Mouse (Mus musculus): ENCODE measurements at regions not wholly inside any gene's neighbourhood (a gene's known extent, or its start where the extent isn't known, plus 50 kb on each side); places are given as distances from the start of the nearest gene placed in this dataset.
A peak's percentile ranks its signal among the peaks of the same experiment; 100 is the strongest.

GRCm38 (mm10) chr1:151086111-151086859 lies 93.0 kb upstream of the Hmcn1 start:
- 67% methylated on average over 22 of the region's 22 CpGs for WGBS
- Histone ChIP-seq H3K27me3 (replicated peaks; ENCODE audit: control insufficient read depth, insufficient read depth, low read length) (no peaks in the 10 kb centered on the region), H3K4me1 (ENCODE audit: control insufficient read depth, insufficient read depth, low read length) (no peaks in the 10 kb centered on the region), H3K27ac (replicated peaks; ENCODE audit: low read depth, low read length) (no peak overlapping the region), H3K9ac (ENCODE audit: low read depth, low read length) (no peak overlapping the region), H3K9me3 (ENCODE audit: control insufficient read depth, low read length) (no peaks in the 10 kb centered on the region), H3K4me2 (ENCODE audit: low read depth, low read length) (no peak overlapping the region), H3K4me3 (ENCODE audit: low read depth, low read length) (no peak overlapping the region), H3K36me3 (ENCODE audit: control insufficient read depth, insufficient read depth, low read length) (no peaks in the 10 kb centered on the region)
- ATAC-seq (ENCODE audit: low read depth) (no peak), DNase-seq (ENCODE audit: low spot score) (no peak)

GRCm38 (mm10) chr1:151087151-151087660 lies 94.0 kb upstream of the Hmcn1 start:
- Histone ChIP-seq H3K4me1 (ENCODE audit: control insufficient read depth, insufficient read depth, low read length) (no peaks in the 10 kb centered on the region), H3K36me3 (ENCODE audit: control insufficient read depth, insufficient read depth, low read length) (no peaks in the 10 kb centered on the region), H3K4me2 (ENCODE audit: low read depth, low read length) (no peak overlapping the region), H3K27ac (replicated peaks; ENCODE audit: low read depth, low read length) (no peak overlapping the region), H3K27me3 (replicated peaks; ENCODE audit: control insufficient read depth, insufficient read depth, low read length) (no peaks in the 10 kb centered on the region), H3K9me3 (ENCODE audit: control insufficient read depth, low read length) (no peaks in the 10 kb centered on the region), H3K9ac (ENCODE audit: low read depth, low read length) (no peak overlapping the region), H3K4me3 (ENCODE audit: low read depth, low read length) (no peak overlapping the region)
- no peak for ATAC-seq (ENCODE audit: low read depth)
- no peak for DNase-seq (ENCODE audit: low spot score)
- 75% methylated on average over 8 of the region's 8 CpGs for WGBS

GRCm38 (mm10) chr1:151087811-151088511 lies 94.4 kb upstream of the Gm47985 start:
- no peaks in the 10 kb centered on the region for H3K4me1 ChIP-seq (ENCODE audit: control insufficient read depth, insufficient read depth, low read length)
- H3K27me3 ChIP-seq (replicated peaks; ENCODE audit: control insufficient read depth, insufficient read depth, low read length): no peaks in the 10 kb centered on the region
- no peak overlapping the region for H3K4me2 ChIP-seq (ENCODE audit: low read depth, low read length)
- H3K4me3 ChIP-seq (ENCODE audit: low read depth, low read length): no peak overlapping the region
- WGBS: 82% methylated on average over 14 of the region's 14 CpGs
- ATAC-seq (ENCODE audit: low read depth): no peak
- H3K9me3 ChIP-seq (ENCODE audit: control insufficient read depth, low read length): no peaks in the 10 kb centered on the region
- H3K36me3 ChIP-seq (ENCODE audit: control insufficient read depth, insufficient read depth, low read length): no peaks in the 10 kb centered on the region
- no peak overlapping the region for H3K9ac ChIP-seq (ENCODE audit: low read depth, low read length)
- DNase-seq (ENCODE audit: low spot score): no peak
- no peak overlapping the region for H3K27ac ChIP-seq (replicated peaks; ENCODE audit: low read depth, low read length)

GRCm38 (mm10) chr1:151088535-151089125 lies 93.7 kb upstream of the Gm47985 start:
- DNase-seq (ENCODE audit: low spot score): no peak
- 80% methylated on average over 11 of the region's 11 CpGs for WGBS

GRCm38 (mm10) chr1:151092035-151092434 lies 90.3 kb upstream of the Gm47985 start:
- Histone ChIP-seq H3K27ac (replicated peaks; ENCODE audit: low read depth, low read length) (no peak overlapping the region), H3K27me3 (replicated peaks; ENCODE audit: control insufficient read depth, insufficient read depth, low read length) (no peaks in the 10 kb centered on the region), H3K4me2 (ENCODE audit: low read depth, low read length) (no peak overlapping the region), H3K9me3 (ENCODE audit: control insufficient read depth, low read length) (no peaks in the 10 kb centered on the region), H3K9ac (ENCODE audit: low read depth, low read length) (no peak overlapping the region), H3K4me3 (ENCODE audit: low read depth, low read length) (no peak overlapping the region), H3K4me1 (ENCODE audit: control insufficient read depth, insufficient read depth, low read length) (peaks cover 3% of the 10 kb centered on the region; the same call in 1 of the 2 replicates), H3K36me3 (ENCODE audit: control insufficient read depth, insufficient read depth, low read length) (no peaks in the 10 kb centered on the region)
- DNase-seq (ENCODE audit: low spot score): no peak
- WGBS: 68% methylated on average over 4 of the region's 4 CpGs
- ATAC-seq (ENCODE audit: low read depth): no peak

More at GRCm38 (mm10) chr1:151088535-151089125, 93.7 kb upstream of the Gm47985 start:
- no peaks in the 10 kb centered on the region for H3K27me3 ChIP-seq (replicated peaks; ENCODE audit: control insufficient read depth, insufficient read depth, low read length)
- no peaks in the 10 kb centered on the region for H3K9me3 ChIP-seq (ENCODE audit: control insufficient read depth, low read length)
- H3K27ac ChIP-seq (replicated peaks; ENCODE audit: low read depth, low read length): no peak overlapping the region
- no peak overlapping the region for H3K4me2 ChIP-seq (ENCODE audit: low read depth, low read length)
- H3K4me3 ChIP-seq (ENCODE audit: low read depth, low read length): no peak overlapping the region
- H3K4me1 ChIP-seq (ENCODE audit: control insufficient read depth, insufficient read depth, low read length): no peaks in the 10 kb centered on the region
- ATAC-seq (ENCODE audit: low read depth): no peak
- H3K9ac ChIP-seq (ENCODE audit: low read depth, low read length): no peak overlapping the region
- no peaks in the 10 kb centered on the region for H3K36me3 ChIP-seq (ENCODE audit: control insufficient read depth, insufficient read depth, low read length)

GRCm38 (mm10) chr1:151095344-151096050 lies 86.8 kb upstream of the Gm47985 start:
- ATAC-seq (ENCODE audit: low read depth): no peak

GRCm38 (mm10) chr1:151096079-151096478 lies 86.3 kb upstream of the Gm47985 start:
- no peaks in the 10 kb centered on the region for H3K36me3 ChIP-seq (ENCODE audit: control insufficient read depth, insufficient read depth, low read length)
- no peaks in the 10 kb centered on the region for H3K27me3 ChIP-seq (replicated peaks; ENCODE audit: control insufficient read depth, insufficient read depth, low read length)
- peaks cover 3% of the 10 kb centered on the region; the same call in 1 of the 2 replicates for H3K4me1 ChIP-seq (ENCODE audit: control insufficient read depth, insufficient read depth, low read length)
- no peak overlapping the region for H3K27ac ChIP-seq (replicated peaks; ENCODE audit: low read depth, low read length)
- WGBS: 36% methylated on average over 9 of the region's 9 CpGs
- DNase-seq (ENCODE audit: low spot score): peak; percentile 84
- no peak overlapping the region for H3K9ac ChIP-seq (ENCODE audit: low read depth, low read length)
- H3K9me3 ChIP-seq (ENCODE audit: control insufficient read depth, low read length): no peaks in the 10 kb centered on the region
- H3K4me3 ChIP-seq (ENCODE audit: low read depth, low read length): no peak overlapping the region
- peak overlapping the region; percentile 24 for H3K4me2 ChIP-seq (ENCODE audit: low read depth, low read length)
- ATAC-seq (ENCODE audit: low read depth): peak; percentile 55; the same call in 1 of the 2 replicates

More at GRCm38 (mm10) chr1:151095344-151096050, 86.8 kb upstream of the Gm47985 start:
- no peaks in the 10 kb centered on the region for H3K36me3 ChIP-seq (ENCODE audit: control insufficient read depth, insufficient read depth, low read length)
- H3K9me3 ChIP-seq (ENCODE audit: control insufficient read depth, low read length): no peaks in the 10 kb centered on the region
- H3K4me1 ChIP-seq (ENCODE audit: control insufficient read depth, insufficient read depth, low read length): peaks cover 3% of the 10 kb centered on the region; the same call in 1 of the 2 replicates
- peak overlapping the region; percentile 48; the same call in 1 of the 2 replicates for H3K27ac ChIP-seq (replicated peaks; ENCODE audit: low read depth, low read length)
- DNase-seq (ENCODE audit: low spot score): no peak
- H3K4me3 ChIP-seq (ENCODE audit: low read depth, low read length): no peak overlapping the region
- 70% methylated on average over 10 of the region's 10 CpGs for WGBS
- no peaks in the 10 kb centered on the region for H3K27me3 ChIP-seq (replicated peaks; ENCODE audit: control insufficient read depth, insufficient read depth, low read length)
- H3K9ac ChIP-seq (ENCODE audit: low read depth, low read length): no peak overlapping the region
- H3K4me2 ChIP-seq (ENCODE audit: low read depth, low read length): peak overlapping the region; percentile 24

GRCm38 (mm10) chr1:151097506-151097905 lies 84.8 kb upstream of the Gm47985 start:
- WGBS: 90% methylated on average over 1 of the region's 1 CpGs
- Histone ChIP-seq H3K4me1 (ENCODE audit: control insufficient read depth, insufficient read depth, low read length) (peaks cover 10% of the 10 kb centered on the region; the same call in 1 of the 2 replicates), H3K27me3 (replicated peaks; ENCODE audit: control insufficient read depth, insufficient read depth, low read length) (no peaks in the 10 kb centered on the region), H3K9me3 (ENCODE audit: control insufficient read depth, low read length) (no peaks in the 10 kb centered on the region), H3K36me3 (ENCODE audit: control insufficient read depth, insufficient read depth, low read length) (no peaks in the 10 kb centered on the region), H3K4me3 (ENCODE audit: low read depth, low read length) (no peak overlapping the region), H3K9ac (ENCODE audit: low read depth, low read length) (no peak overlapping the region), H3K4me2 (ENCODE audit: low read depth, low read length) (no peak overlapping the region), H3K27ac (replicated peaks; ENCODE audit: low read depth, low read length) (no peak overlapping the region)
- DNase-seq (ENCODE audit: low spot score) (no peak), ATAC-seq (ENCODE audit: low read depth) (no peak)

All from embryonic facial prominence, embryonic 14.5 days (tissue).